Mouse (Mus musculus) kidney, embryonic 16.5 days (tissue): ENCODE measurements at regions not wholly inside any gene's neighbourhood (a gene's known extent, or its start where the extent isn't known, plus 50 kb on each side); places are given as distances from the start of the nearest gene placed in this dataset.

Experiments used
- ATAC-seq: fragments of 200-750 bp; cut with Nextera tagmentation; 2 replicates; pipeline ENCODE4 v1.8.0; 2017; ENCODE audit warnings: moderate TSS enrichment; ENCODE audit not compliant: low FRiP score, low TSS enrichment
- H3K27ac ChIP-seq: fragments of 300-500 bp; sonication (generic); 2 replicates; pipeline ENCODE4 v1.5.1; 2014; ENCODE audit warnings: low read length
- H3K27me3 ChIP-seq: fragments of 300-500 bp; sonication (generic); 2 replicates; pipeline ENCODE4 v1.6.1; 2014; ENCODE audit warnings: low read length, control low read depth, mixed read lengths; ENCODE audit not compliant: insufficient read depth
- H3K36me3 ChIP-seq: fragments of 300-500 bp; sonication (generic); 2 replicates; pipeline ENCODE4 v1.6.1; 2014; ENCODE audit warnings: low read length, control low read depth, mixed read lengths; ENCODE audit not compliant: insufficient read depth
- H3K4me1 ChIP-seq: fragments of 300-500 bp; sonication (generic); 2 replicates; pipeline ENCODE4 v1.6.1; 2014; ENCODE audit warnings: low read length, control low read depth, mixed read lengths; ENCODE audit not compliant: insufficient read depth
- H3K4me2 ChIP-seq: fragments of 300-500 bp; sonication (generic); replicated peaks from 2 replicates; pipeline ENCODE4 v1.6.1; 2014; ENCODE audit warnings: low read depth, low read length
- H3K4me3 ChIP-seq: fragments of 300-500 bp; sonication (generic); 2 replicates; pipeline ENCODE4 v1.5.1; 2014; ENCODE audit warnings: mild to moderate bottlenecking, low read length
- H3K9ac ChIP-seq: fragments of 300-500 bp; sonication (generic); replicated peaks from 2 replicates; pipeline ENCODE4 v1.6.1; 2014; ENCODE audit warnings: low read length
- H3K9me3 ChIP-seq: fragments of 300-500 bp; sonication (generic); 2 replicates; pipeline ENCODE4 v1.6.1; 2016; ENCODE audit warnings: low read length, control low read depth
- WGBS: fragments of 180-500 bp; shearing (Covaris S2); extraction: QIAGEN DNeasy Blood & Tissue Kit; methylation state at CpG from one replicate; pipeline ENCODE4 v1.1.7; 2014; 5-methylcytosine and 5-hydroxymethylcytosine counted together

- H3K27me3 ChIP-seq, result no peaks in the 10 kb centered on the region
- H3K4me3 ChIP-seq, result no peak overlapping the region
- H3K9me3 ChIP-seq, result no peaks in the 10 kb centered on the region
- no peaks in the 10 kb centered on the region for H3K4me1 ChIP-seq
- no peak for ATAC-seq
- no peaks in the 10 kb centered on the region for H3K36me3 ChIP-seq
- no peak overlapping the region for H3K4me2 ChIP-seq
- H3K9ac ChIP-seq, result no peak overlapping the region
- no peak overlapping the region for H3K27ac ChIP-seq
Observed at GRCm38 (mm10) chr5:85954526-85954925, 110.9 kb downstream of the Cenpc1 start.

GRCm38 (mm10) chr5:85936667-85937314 is 128.6 kb downstream of the Cenpc1 start:
- H3K27me3 ChIP-seq, result no peaks in the 10 kb centered on the region
- no peak overlapping the region for H3K9ac ChIP-seq
- no peaks in the 10 kb centered on the region for H3K4me1 ChIP-seq
- ATAC-seq, result no peak
- 36% methylated on average over 8 of the region's 8 CpGs for WGBS
- no peak overlapping the region for H3K27ac ChIP-seq
- H3K4me3 ChIP-seq, result no peak overlapping the region
- no peak overlapping the region for H3K4me2 ChIP-seq
- no peaks in the 10 kb centered on the region for H3K36me3 ChIP-seq
- H3K9me3 ChIP-seq, result no peaks in the 10 kb centered on the region

- ATAC-seq, result no peak
- Histone ChIP-seq H3K9me3 (no peaks in the 10 kb centered on the region), H3K9ac (no peak overlapping the region), H3K27me3 (no peaks in the 10 kb centered on the region), H3K4me2 (no peak overlapping the region), H3K27ac (no peak overlapping the region), H3K36me3 (no peaks in the 10 kb centered on the region), H3K4me1 (no peaks in the 10 kb centered on the region), H3K4me3 (no peak overlapping the region)
- WGBS, result 85% methylated on average over 2 of the region's 2 CpGs
Observed at GRCm38 (mm10) chr5:85918288-85918687, 147.1 kb downstream of the Cenpc1 start.

- Histone ChIP-seq H3K36me3 (no peaks in the 10 kb centered on the region), H3K9ac (no peak overlapping the region), H3K27ac (no peak overlapping the region), H3K27me3 (no peaks in the 10 kb centered on the region), H3K4me1 (no peaks in the 10 kb centered on the region), H3K4me3 (no peak overlapping the region), H3K4me2 (no peak overlapping the region), H3K9me3 (no peaks in the 10 kb centered on the region)
- no peak for ATAC-seq
- WGBS, result 74% methylated on average over 4 of the region's 4 CpGs
Observed at GRCm38 (mm10) chr5:85915000-85915399, 150.4 kb downstream of the Cenpc1 start.

GRCm38 (mm10) chr5:85896452-85896851 is 168.9 kb downstream of the Cenpc1 start:
- Histone ChIP-seq H3K27ac (no peak overlapping the region), H3K36me3 (no peaks in the 10 kb centered on the region), H3K4me1 (no peaks in the 10 kb centered on the region), H3K4me3 (no peak overlapping the region), H3K27me3 (no peaks in the 10 kb centered on the region), H3K4me2 (no peak overlapping the region), H3K9ac (no peak overlapping the region), H3K9me3 (no peaks in the 10 kb centered on the region)
- 69% methylated on average over 6 of the region's 6 CpGs for WGBS
- no peak for ATAC-seq

- H3K27ac ChIP-seq, result no peak overlapping the region
- WGBS, result 70% methylated on average over 2 of the region's 2 CpGs
- H3K36me3 ChIP-seq, result no peaks in the 10 kb centered on the region
- ATAC-seq, result no peak
- H3K4me3 ChIP-seq, result no peak overlapping the region
- H3K4me2 ChIP-seq, result no peak overlapping the region
- no peaks in the 10 kb centered on the region for H3K9me3 ChIP-seq
- H3K4me1 ChIP-seq, result no peaks in the 10 kb centered on the region
- H3K9ac ChIP-seq, result no peak overlapping the region
- no peaks in the 10 kb centered on the region for H3K27me3 ChIP-seq
Observed at GRCm38 (mm10) chr5:85895814-85896213, 169.6 kb downstream of the Cenpc1 start.

- ATAC-seq, result no peak
- no peak overlapping the region for H3K4me3 ChIP-seq
- no peak overlapping the region for H3K4me2 ChIP-seq
- no peaks in the 10 kb centered on the region for H3K4me1 ChIP-seq
- H3K36me3 ChIP-seq, result no peaks in the 10 kb centered on the region
- H3K9ac ChIP-seq, result no peak overlapping the region
- no peak overlapping the region for H3K27ac ChIP-seq
- H3K27me3 ChIP-seq, result no peaks in the 10 kb centered on the region
- no peaks in the 10 kb centered on the region for H3K9me3 ChIP-seq
- 80% methylated on average over 8 of the region's 8 CpGs for WGBS
Observed at GRCm38 (mm10) chr5:85870311-85870710, 195.1 kb downstream of the Cenpc1 start.

GRCm38 (mm10) chr5:85832556-85832955 is 232.8 kb downstream of the Cenpc1 start:
- Histone ChIP-seq H3K4me3 (no peak overlapping the region), H3K27ac (no peak overlapping the region), H3K9ac (no peak overlapping the region), H3K4me1 (no peaks in the 10 kb centered on the region), H3K4me2 (no peak overlapping the region), H3K36me3 (no peaks in the 10 kb centered on the region), H3K27me3 (no peaks in the 10 kb centered on the region), H3K9me3 (no peaks in the 10 kb centered on the region)
- WGBS, result 76% methylated on average over 2 of the region's 2 CpGs
- no peak for ATAC-seq

- H3K27ac ChIP-seq, result no peak overlapping the region
- H3K4me3 ChIP-seq, result no peak overlapping the region
- WGBS, result 64% methylated on average over 14 of the region's 14 CpGs
- no peaks in the 10 kb centered on the region for H3K9me3 ChIP-seq
- no peak overlapping the region for H3K4me2 ChIP-seq
- no peak for ATAC-seq
- no peaks in the 10 kb centered on the region for H3K4me1 ChIP-seq
- H3K36me3 ChIP-seq, result no peaks in the 10 kb centered on the region
- H3K9ac ChIP-seq, result no peak overlapping the region
- no peaks in the 10 kb centered on the region for H3K27me3 ChIP-seq
Observed at GRCm38 (mm10) chr5:85795531-85796197, 269.7 kb downstream of the Cenpc1 start.

- no peaks in the 10 kb centered on the region for H3K4me1 ChIP-seq
- H3K9ac ChIP-seq, result no peak overlapping the region
- ATAC-seq, result no peak
- H3K4me3 ChIP-seq, result no peak overlapping the region
- H3K27ac ChIP-seq, result no peak overlapping the region
- no peak overlapping the region for H3K4me2 ChIP-seq
- H3K27me3 ChIP-seq, result no peaks in the 10 kb centered on the region
- H3K9me3 ChIP-seq, result no peaks in the 10 kb centered on the region
- WGBS, result 88% methylated on average over 4 of the region's 4 CpGs
- no peaks in the 10 kb centered on the region for H3K36me3 ChIP-seq
Observed at GRCm38 (mm10) chr5:85793148-85793547, 272.2 kb downstream of the Cenpc1 start.
